Mouse (Mus musculus): ENCODE data around the gene Zfhx3.
A peak's percentile ranks its signal among the peaks of the same experiment; 100 is the strongest.

Gene Zfhx3

GRCm38 (mm10) chr8:108745551-108745950, 803.1 kb downstream of the Zfhx3 start:
- DNase-seq (ENCODE audit: low read depth, low spot score): no peak

DNA sequence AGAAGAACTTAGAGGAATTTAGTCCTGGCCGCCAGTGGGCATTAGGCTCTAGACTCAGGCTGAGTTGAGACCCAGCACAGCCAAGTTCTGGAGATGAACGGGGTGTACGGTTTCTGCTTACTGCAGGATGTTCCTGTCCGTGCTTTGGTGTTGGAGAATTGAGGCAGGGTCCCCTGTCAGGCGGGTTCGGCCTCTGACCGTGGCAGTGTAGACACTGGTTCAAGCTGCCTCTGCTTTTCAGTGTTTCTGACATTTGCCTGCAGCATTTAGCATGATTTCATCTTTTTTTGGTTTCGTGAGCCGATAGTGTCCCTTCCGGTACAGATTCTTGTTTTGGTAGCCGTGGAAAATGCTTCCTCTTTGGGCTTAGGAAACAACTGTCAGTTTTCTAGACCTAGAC, 805.7 kb downstream of the Zfhx3 start:
- DNase-seq (ENCODE audit: low read depth, low spot score): no peak

DNA sequence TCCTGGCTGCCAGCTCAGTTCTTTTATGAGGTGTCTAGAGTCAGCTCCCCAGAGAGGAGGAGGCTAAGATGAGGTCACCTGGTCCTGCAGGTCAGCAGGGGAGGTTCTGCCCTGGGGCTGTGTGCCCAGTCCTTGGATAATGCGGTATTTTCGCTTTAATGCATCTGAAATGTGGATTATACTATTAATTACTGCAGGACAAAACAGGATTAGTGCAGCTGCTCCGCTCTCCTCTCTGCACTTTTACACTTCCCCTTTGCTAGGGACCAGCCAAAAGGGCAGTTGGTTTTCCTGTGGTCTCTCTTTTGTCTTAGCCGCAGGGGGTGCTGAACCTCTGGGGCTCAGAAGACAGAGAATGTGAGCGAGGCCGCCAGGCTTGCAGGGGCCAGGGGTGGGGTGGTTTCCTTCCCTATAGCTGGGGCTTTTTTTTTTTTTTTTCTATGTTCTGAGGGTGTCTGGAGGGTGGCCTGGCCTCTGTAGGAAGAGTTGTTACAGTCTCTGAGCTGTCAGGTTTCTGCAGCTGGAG, 806.5 kb downstream of the Zfhx3 start:
- no peak for DNase-seq (ENCODE audit: low read depth, low spot score)

DNA sequence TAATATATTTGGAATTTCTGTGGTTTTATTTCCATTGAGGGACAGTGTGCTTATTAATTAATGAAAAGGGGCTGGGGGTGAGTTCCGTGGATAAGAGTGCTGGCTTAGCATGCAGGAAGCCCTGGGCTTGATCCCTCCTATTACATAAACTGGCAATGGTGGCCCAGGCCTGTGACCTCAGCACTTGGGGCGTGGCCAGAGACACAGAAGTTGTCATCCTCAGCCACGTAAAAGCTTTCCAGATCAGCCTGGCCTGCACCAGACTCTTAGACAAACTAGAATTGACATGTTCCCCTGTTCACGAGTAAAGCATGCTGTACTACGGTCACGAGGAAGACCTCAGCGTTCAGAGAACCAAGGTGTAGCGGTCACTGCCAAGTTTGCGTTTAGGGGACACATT, 808.4 kb downstream of the Zfhx3 start:
- no peak for DNase-seq (ENCODE audit: low read depth, low spot score)

DNA sequence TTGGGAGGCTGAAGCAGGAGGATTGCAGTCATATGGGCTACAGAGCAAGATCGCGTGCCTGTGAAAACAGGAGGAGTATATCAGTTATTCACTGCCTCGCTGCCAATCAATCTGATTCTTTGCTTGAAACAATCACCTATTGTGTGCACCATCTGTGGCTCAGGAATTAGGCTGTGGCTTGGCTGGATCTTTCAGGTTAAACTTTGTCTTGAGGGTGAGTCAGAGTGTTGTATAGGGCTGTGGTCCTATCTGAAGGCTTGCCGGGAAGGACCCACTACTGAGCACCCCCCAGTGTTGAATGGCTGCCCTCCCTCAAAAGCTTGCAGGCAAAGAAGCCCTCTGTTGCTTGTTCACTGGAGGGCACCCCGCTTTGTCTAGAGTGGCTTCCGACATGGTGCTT, 812.1 kb downstream of the Zfhx3 start:
- DNase-seq (ENCODE audit: low read depth, low spot score): no peak

DNA sequence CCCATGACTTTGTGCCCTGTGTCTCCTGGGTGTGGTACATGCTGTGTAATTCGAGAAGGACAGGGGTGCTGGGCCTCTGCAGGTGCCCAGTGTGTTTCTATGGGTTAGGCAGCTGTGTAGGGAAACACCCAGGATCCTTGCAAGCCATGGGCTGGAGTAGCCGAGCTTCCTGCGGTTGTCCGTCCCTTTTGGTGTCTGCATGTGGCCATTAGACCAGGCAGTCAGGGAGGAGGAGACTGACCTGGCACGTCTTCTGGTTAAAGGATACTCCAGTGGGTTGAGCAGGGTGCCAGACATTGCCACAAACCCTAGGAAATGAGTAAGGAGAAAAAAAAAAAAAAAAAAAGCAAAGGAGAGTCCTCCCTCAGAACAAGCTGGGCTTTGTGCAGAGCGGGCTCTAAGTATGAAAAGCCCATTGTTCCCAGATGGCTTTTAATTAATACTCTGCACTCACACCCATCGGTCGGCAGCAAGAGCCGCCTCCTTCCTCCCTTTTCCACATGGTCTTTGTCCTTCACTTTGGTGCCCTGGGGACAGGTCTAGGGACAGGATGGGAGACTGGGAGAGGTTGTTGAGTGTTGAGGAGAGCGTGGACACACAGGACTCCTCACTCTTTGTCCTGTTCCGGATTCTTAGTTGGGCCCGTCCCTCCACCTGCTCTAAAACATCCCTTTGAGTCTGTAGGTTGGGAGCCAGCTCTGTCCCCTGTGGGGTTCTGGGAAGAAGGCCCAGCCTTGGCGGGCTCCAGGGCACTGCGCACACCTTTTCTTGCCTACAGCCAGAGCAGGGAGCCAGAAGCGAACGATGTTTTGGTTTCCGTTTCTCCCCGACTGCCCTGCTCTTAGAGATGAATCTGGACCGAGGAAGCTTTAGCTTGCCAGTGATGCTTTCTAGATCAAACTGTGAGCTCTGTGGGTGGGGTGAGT, 813.2 kb downstream of the Zfhx3 start:
- DNase-seq (ENCODE audit: low read depth, low spot score): no peak

DNA sequence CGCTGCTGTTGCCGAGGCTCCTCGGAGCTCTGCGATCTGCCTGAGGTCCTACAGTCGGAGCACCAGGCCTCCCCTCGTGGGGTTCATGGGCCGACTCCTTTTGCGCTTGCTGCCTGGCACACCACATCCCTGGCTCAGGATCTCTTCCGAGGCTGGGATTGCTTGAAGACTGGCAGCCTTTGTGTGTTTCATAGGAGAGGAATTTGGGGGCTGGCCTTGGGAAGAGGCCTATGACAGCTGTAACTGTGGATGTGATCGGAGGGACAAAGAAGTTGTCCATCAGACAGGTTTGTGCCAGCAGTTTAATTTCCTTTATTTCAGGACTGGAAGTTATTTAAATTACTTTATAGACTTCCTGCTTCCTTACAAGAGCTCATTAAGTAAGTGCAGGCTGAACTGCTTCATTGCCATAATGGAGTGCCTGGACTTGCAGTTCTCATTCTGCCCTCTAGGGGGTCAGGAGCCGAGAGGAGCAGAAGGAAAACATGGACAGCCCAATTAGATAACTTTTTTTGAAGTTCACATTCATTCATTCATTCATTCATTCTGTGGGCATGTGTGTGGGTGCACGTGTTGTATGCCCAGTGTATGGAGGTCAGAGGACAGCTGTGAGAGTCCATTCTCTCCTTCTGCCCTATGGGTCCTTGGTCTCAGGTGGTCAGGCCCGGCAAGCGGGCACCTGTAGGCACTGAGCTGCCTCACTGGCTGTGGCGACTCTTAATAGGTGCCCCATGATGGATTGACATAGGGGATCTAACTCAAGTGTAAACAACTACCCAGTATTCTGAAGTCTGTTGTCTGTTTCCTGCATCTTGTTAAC, 817.3 kb downstream of the Zfhx3 start:
- peak; percentile 33 for DNase-seq (ENCODE audit: low read depth, low spot score)

DNA sequence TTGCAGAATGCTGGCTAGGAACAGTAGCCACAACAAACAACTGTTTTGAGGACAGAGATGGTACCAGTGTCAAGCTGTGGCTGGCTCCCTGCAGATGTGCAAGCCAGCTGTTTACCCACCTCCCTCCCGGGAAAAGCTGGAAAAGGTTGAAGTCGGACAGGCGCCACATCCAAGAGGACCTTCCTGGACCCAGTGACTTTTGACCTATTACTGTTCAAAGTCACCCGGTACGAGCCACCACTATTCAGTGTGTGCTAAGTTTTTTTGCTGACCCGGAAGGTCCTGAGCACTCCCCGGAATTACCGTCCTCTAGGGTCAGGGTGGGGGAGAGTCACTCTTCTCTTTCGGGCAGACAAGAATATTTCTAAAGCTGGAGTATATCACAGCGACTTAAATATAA, 818.3 kb downstream of the Zfhx3 start:
- no peak for DNase-seq (ENCODE audit: low read depth, low spot score)

DNA sequence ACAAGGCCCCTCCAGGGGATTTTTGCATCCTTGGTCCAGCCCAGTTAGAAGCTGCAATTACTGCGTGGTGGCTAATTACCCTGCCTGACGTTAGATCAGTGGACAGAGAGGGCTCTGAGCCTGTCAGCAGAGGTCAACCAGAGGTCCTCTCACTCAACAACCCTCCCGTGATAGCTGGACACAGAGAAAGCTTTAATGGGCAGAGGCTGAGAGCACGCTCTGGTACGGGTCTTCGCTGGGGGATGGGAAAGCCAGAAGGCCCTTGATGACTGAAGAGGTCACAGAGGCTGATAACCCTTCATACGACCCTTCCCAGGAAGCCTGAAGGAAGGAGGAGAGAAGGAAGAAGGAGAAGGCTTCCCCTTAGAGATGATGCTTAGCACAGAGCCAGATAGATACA, 820.1 kb downstream of the Zfhx3 start:
- DNase-seq (ENCODE audit: low read depth, low spot score): no peak

DNA sequence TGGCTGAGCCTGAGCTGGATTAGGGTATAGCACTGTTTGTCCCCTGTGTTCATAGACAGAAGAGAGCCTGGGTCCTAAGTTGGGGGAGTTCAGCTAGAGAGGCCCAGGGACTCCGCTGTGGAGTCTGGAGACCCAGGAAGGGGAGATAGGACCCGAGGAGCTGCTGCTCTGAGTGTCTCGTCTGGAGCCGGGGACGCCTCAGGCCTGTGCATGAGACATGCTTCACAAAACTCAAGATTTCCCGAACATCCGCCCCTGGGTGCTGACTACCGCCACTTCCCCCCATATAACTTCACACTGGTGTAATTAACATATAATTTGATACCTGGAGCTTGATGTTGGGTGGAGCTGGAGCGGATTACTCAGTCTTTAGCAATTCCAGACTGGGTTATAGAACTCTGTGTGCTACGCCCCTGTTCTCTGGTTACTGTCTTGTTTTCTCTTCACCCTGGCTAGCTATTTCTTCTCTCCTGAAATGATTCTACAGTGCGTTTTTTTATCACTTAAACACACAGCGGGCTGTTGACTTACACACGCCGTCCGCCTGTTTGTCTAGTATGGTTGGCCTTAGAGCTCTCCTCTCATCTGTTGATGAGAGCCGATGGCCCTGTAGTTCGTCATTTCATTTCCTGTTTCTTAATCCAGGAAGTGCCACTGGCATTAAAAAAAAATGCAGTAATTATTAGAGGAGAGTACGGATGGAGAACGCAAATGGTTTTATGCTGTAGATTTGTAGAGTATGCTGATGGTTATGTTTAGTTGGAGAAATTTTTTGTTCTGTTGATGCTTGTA, 822.2 kb downstream of the Zfhx3 start:
- DNase-seq (ENCODE audit: low read depth, low spot score): no peak

- no peak for DNase-seq (ENCODE audit: low read depth, low spot score)
Observed at GRCm38 (mm10) chr8:108766102-108766501, 823.7 kb downstream of the Zfhx3 start.

DNA sequence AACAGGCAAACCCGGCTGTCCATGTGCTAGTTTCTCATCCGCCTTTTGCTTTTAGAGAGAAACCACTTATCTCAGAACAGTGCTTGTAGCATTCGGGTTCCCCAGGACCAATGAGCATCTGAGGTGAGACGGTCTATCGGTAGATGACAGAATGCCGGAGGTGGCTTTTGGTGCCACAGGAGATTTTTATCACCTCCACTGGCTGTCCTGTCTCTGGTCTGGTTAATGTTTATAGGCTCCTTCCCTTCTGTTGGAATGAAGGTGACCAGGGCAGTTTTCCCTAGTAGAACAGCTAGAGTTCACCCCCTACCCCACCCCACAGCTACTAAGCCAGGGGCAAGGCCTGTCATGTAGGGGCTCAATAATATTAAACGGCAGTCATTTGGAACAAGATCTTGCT, 825.6 kb downstream of the Zfhx3 start:
- DNase-seq (ENCODE audit: low read depth, low spot score): no peak

GRCm38 (mm10) chr8:108770334-108770733, 827.9 kb downstream of the Zfhx3 start:
- no peak for DNase-seq (ENCODE audit: low read depth, low spot score)

- DNase-seq (ENCODE audit: low read depth, low spot score): no peak
Observed at GRCm38 (mm10) chr8:108773436-108773835, 831.0 kb downstream of the Zfhx3 start.

DNA sequence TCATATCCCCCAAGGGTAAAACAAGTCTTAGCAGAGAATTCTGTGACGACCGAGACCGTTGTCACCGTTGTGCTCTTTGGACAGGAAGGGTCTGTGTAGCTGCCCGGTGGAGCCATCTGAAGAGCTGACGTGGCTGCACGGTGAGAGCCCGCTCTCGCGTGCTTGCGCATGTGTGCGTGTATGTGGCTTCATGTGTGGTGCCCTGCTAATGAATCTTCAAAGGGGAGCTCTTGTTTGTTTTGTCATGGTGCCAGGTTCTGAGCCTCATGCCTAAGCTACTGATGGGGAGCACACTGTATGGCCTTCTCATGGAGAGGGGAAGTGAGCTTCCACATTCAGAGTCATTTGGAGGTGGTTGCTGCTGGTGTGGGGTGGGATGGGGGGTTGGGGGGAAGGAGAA, 835.6 kb downstream of the Zfhx3 start:
- DNase-seq (ENCODE audit: low read depth, low spot score): no peak

DNA sequence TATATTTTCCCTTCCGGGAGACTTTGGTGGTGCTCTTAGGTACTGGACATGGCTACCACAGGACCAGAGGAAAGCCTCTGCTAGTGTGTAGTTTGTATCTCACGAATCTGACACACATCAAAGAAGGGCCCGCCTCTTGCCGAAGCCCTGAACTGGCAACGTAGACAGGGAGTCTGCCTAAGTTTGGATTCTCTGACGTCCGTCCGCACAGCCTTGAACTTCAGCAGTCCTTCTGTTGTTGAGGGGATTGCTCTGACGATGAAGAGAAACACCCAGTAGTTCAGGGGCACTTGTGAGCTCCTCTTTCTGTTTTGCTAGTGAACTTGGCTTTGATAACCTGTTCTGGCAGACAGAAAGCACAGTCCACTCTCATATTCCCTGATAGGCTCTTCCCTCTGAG, 836.1 kb downstream of the Zfhx3 start:
- DNase-seq (ENCODE audit: low read depth, low spot score): no peak

- no peak for DNase-seq (ENCODE audit: low read depth, low spot score)
Observed at GRCm38 (mm10) chr8:108780766-108781165, 838.3 kb downstream of the Zfhx3 start.

- DNase-seq (ENCODE audit: low read depth, low spot score): no peak
Observed at GRCm38 (mm10) chr8:108781192-108781591, 838.7 kb downstream of the Zfhx3 start.

DNA sequence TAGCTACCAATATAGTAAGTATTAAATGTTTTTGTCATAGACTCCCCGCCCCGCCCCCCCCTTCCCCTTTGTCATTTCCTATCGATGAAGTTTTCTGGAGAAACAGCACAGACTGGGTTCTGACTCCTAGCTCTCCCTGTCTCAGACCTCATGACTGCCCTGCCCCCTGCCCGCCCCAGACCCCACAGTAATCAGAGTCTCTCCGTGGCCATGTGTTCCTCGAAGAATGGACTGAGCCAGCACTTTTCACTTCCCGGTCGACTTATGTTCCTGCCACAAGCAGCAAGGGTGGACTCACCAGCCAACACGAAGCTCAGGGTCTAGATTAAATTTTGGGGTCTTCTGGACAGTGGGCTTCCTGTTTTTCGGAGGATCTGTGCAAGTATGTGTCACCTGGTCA, 840.7 kb downstream of the Zfhx3 start:
- DNase-seq (ENCODE audit: low read depth, low spot score): no peak

DNA sequence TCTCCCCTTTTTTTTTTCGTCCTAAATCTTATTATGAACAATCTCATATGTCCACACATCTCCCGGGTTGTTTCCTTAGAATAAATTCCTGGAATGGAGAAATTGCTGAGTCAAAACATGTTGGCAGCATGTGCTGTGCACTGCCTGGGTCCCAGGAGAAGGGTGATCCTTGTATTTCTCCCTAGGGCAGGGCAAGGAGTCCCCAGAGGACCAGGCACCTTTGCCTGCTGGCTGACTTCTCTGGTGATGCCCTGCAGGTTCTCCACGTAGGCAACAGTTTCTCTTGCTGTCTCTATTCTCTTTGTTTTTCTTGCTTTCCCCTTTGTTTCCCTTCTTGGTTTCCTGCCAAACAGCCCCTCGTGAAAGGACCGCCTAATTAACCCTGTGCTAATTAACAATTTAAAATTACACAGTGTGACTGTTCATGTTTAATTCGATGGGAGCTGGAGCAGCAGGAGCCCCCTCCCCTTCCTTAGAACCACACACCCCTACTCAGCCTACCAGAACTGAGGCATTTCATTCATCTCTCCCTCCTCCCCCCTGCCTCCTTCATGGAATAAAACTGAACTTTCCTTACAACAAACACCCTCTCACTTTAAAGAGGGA, 845.8 kb downstream of the Zfhx3 start:
- no peak for DNase-seq (ENCODE audit: low read depth, low spot score)

DNA sequence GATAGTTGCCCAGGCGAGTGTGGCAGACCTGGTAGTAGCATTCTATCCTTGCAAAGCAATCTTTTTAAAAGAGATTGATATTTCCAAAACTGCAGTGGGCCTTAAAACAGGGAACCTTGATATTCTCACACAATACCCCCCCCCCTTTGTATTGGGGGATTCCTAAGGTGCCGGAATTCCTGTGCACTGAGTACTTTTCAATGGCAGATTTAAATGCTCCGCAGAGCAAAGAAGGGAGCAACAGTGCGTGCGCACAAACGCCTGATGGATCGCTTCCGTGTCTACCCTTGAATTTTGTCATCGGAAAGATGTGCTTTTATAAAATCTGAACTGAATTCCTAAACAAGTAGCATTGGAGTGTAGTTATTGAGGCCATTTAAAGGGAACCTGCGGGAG, 846.3 kb downstream of the Zfhx3 start:
- no peak for DNase-seq (ENCODE audit: low read depth, low spot score)

Measured in CD4-positive helper T cell, adult 2 months (primary cell).